Mouse (Mus musculus) ES-E14 (cell line): ENCODE results near the gene Ccdc28b.

Source experiments
- CHD2 ChIP-seq: IDR thresholded peaks from 2 replicates; pipeline ENCODE4 v1.6.1; 2014; ENCODE audit warnings: mild to moderate bottlenecking, low read depth, low read length, inconsistent platforms
- ZC3H11A ChIP-seq: IDR thresholded peaks from 2 replicates; pipeline ENCODE4 v1.6.1; 2012; ENCODE audit warnings: low read depth, mild to moderate bottlenecking, inconsistent platforms, low read length, borderline replicate concordance
- ZNF384 ChIP-seq: IDR thresholded peaks from 2 replicates; pipeline ENCODE4 v1.6.1; 2012; ENCODE audit warnings: low read depth, low read length, inconsistent platforms

- TF ChIP-seq CHD2 (0 out of 2 replicates have a peak, but pooled peaks have one; percentile 24), ZNF384 (no peak), ZC3H11A (no peak)
These were observed at the start of gene Ccdc28b for GRCm38 (mm10) chr4:129623681-129624091.
